Mouse (Mus musculus) heart, postnatal 0 days (tissue): ENCODE measurements at regions not wholly inside any gene's neighbourhood (a gene's known extent, or its start where the extent isn't known, plus 50 kb on each side); places are given as distances from the start of the nearest gene placed in this dataset.

Experiments
- CTCF ChIP-seq: IDR thresholded peaks from 2 replicates; pipeline ENCODE4 v1.5.1; 2016; ENCODE audit warnings: antibody characterized with exemption, control low read depth, low read depth
- EP300 ChIP-seq: IDR thresholded peaks from 2 replicates; pipeline ENCODE4 v1.6.1; 2016; ENCODE audit warnings: antibody characterized with exemption, low read depth

DNA sequence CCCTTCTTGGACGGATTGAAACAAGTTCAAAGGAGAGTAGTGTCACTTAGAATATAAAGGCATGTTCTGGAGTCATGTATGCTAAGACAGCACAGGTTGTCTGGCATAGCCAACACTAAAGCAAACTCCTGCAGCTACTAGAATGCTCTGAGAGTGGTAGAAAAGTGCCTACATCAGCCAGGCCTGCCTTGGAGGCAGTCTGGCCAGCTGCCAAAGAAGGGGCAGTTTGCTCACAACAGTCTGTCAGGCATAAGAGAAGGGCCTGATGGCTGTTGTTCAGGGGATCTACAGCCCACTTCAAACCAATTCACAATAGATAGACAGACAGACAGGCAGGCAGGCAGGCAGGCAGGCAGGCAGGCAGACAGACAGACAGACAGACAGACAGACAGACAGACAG is 136.5 kb upstream of the Dap start:
- TF ChIP-seq CTCF (no peak), EP300 (no peak)
